Mouse (Mus musculus) ES-E14 (cell line): ENCODE data around the gene Hmbs.

Experiments
- HCFC1 ChIP-seq: IDR thresholded peaks from 2 replicates; pipeline ENCODE4 v1.6.1; 2012; ENCODE audit warnings: low read length, inconsistent platforms, borderline replicate concordance; ENCODE audit not compliant: insufficient read depth
- ZC3H11A ChIP-seq: IDR thresholded peaks from 2 replicates; pipeline ENCODE4 v1.6.1; 2012; ENCODE audit warnings: low read depth, mild to moderate bottlenecking, inconsistent platforms, low read length, borderline replicate concordance
- ZNF384 ChIP-seq: IDR thresholded peaks from 2 replicates; pipeline ENCODE4 v1.6.1; 2012; ENCODE audit warnings: low read depth, low read length, inconsistent platforms

DNA sequence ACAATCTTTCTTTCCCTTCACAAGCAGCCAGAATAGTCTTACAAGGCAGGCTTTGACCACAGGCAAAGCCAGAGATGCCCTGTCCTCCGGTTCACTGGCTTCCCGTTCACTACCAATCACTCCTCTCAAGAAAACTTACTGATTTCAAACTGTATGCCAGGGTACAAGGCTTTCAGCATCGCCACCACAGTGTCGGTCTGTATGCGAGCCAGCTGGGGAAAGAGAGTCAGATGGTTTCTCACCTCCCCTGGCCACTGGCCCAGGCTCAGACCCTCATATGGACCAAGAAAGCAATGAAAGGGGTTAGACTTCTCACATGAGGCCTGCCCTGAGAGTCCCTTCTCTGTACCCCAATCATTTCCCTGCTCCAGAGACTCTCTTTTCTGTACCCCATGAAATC lies 2.5 kb downstream of the Hmbs start:
- TF ChIP-seq ZNF384 (no peak), HCFC1 (no peak), ZC3H11A (no peak)
